Mouse (Mus musculus): ENCODE data around the gene BC049352.
A peak's percentile ranks its signal among the peaks of the same experiment; 100 is the strongest.

Gene BC049352

GRCm38 (mm10) chr9:45251281-45251680, 69.5 kb downstream of the BC049352 start:
- peak in 1 of 2 experiments; percentile 61 for DNase-seq

- DNase-seq = no peak
Measured at GRCm38 (mm10) chr9:45251990-45252389, 70.2 kb downstream of the BC049352 start.

DNA sequence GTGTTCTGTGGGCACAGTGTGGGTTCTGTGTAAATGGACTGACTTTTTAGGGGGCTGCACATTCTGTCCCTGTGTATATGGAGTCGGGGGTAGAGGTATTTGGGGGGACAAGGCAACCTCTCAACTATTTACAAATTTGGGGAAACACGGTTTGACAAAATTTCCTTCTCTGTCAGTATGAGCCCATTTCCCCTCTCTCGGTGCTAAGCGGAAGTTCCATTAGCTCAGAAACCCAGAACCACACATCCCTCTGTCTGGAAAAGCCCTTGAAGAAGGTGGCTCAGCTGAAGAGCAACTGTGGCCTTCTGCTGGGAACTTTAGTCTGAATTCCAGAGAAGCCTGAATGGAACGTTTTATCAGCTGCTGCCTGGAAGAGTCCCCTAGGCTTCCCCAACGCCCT, 70.6 kb downstream of the BC049352 start:
- no peak for DNase-seq

GRCm38 (mm10) chr9:45254021-45254420, 72.2 kb downstream of the BC049352 start:
- DNase-seq = no peak

DNA sequence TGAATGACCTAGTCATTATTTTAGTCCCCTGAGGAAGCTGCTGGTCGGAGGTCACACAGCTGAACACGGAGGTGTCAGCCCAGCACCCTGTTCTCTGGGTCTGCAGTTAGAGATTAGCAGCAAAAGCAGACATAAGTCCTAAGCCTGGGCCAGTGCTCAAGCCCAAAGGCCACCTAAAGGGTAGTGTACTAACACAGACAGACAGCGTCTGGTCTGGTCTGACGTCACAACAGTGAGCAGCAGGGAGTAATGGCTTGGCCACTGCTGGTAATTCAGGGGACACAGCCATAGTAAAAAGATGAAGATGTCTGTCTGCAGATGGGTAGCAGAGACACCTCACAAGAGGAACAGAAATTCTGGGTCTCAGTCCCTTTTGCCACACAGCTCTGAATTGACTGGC, 72.8 kb downstream of the BC049352 start:
- no peak for DNase-seq

DNA sequence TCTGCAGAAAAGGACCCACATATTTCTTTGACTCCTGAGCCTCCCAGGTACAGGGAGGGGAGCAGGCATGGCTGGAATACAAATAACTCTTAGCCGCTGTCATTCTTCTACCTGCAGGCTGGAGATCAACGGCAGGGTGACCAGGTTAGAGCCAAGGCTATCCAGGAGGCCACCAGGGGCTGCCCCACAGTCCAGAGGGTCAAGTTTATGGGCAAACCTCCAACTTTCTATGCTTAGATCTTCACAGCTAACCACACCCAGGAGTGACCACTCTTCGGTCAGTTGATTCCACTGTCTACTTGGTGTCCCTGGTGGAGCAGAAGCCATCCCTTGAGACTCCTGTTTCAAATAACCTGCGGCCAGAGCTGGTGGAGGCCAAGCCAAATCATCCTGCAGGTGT, 73.6 kb downstream of the BC049352 start:
- DNase-seq = no peak

DNA sequence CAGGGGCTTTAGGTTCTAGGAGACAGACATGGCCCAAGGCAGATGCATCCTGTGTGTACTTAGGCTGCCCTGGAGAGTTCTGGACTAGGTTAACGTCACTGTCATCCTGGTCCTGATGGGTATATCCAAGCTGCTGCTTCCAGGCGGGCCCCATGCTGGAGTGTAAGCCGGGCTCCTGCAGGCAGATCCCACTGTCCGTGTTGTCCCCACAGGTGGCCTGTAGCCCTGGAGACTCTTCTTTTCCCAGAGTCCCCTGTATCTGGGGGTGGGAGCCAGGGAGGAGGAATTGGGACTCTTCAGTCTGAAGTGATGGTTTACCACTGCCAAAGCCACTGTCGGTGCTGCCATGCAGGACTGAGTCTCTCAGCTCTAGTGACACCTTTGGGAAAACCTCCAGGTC, 74.2 kb downstream of the BC049352 start:
- DNase-seq = no peak

GRCm38 (mm10) chr9:45259065-45259464, 77.3 kb downstream of the BC049352 start:
- DNase-seq = no peak

DNA sequence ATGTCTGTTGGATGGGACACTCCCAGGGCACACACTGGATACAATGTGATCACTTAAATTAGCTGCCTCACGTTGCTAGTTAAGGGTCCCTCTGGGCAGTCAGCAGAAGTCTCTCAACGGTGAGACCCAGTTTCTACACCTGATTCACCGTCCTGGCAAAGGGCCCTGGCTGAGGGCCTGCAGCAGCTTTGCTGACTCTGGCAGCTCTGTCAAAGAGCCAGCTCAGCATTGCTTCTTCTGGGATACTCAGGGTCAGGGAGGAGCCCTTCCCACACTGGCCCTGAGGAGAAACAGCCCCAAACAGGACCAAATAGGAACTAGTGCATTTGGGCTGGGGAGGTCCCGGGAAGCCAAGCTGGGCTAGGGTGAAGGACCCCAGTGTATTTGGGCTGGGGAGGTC, 79.7 kb downstream of the BC049352 start:
- no peak for DNase-seq

DNA sequence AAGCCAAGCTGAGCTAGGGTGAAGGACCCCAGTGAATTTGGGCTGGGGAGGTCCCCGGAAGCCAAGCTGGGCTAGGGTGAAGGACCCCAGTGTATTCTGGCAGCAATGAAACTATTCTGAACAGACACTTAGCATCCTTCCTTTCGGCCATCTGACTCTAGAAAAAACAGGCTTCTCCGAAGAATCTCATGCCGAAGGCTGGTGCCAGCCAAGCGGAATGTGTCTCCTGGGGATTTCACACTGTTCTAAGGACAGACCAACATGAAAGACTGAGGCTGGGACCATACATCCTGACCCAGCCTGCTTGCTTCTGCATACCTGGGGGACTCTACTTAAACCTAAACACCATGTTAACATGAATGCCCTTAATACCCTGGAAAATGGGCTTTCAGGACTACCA, 80.1 kb downstream of the BC049352 start:
- no peak for DNase-seq

DNA sequence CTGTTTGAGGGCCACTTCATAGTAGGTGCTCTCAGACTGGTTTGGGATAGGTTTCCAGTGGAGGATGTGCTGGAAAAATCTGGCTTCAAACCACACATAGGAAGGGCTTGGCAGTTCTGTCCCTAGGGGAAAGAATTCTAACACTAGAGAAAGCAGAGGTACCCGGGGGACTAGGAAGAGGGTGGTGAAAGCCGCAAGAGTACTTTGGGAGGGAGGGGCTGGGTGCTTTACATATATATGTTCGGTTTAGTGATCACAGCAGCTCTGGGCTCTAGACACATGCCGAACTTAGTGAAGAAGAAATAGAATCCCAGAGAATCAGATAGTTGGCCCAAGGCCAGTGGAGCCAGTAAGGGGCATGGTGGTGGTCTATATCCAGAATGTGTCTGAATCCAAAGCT, 85.3 kb downstream of the BC049352 start:
- no peak for DNase-seq

DNA sequence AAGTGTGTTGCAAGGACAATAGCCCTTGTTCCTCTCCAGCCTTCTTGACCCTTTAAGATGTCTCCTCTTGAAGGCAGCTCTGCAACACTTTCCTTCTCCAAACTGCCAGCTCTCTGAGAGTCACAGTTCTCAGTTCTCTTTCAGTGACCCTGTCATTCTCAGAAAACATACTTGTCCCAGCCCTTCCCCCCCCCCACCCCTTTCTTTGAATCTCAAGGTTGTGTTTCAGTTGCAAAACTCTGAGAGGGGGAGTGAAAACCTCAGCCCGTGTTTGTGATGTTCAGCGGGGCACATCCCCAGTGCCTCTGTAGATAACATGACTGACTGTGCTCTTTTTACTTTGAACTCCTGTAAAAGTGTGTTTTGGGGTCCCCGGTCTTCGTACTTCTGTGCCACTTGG, 86.3 kb downstream of the BC049352 start:
- DNase-seq = peak in 1 of 2 experiments; percentile 32

GRCm38 (mm10) chr9:45268597-45269325, 87.0 kb downstream of the BC049352 start, which contains the start of gene Il10ra:
TSS of gene Il10ra (minus strand) at chr9:45269149.
- DNase-seq = peak; percentile 61 to 66

DNA sequence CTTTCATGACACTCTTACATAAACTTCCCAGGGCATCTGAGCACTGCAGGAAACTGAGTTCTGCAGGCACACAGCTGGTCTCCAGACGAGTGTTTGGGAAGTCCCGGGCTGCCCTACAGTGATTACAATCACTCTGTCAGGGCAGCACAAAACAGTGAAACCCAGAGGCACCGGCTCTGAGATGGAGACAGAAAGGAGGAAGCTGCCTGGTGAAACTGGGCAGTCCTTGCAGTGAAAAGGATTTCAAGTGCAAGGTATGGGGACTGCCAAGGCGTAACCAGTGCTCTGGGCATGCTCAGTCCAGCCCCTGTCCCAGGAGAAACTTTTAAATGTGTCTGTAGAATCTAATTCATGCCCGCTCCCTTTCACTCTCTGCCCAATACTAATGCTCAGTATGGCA, 90.4 kb downstream of the BC049352 start:
- DNase-seq = no peak

- no peak for DNase-seq
Measured at GRCm38 (mm10) chr9:45274218-45274617, 92.4 kb downstream of the BC049352 start.

- DNase-seq = no peak
Measured at GRCm38 (mm10) chr9:45274635-45275034, 92.8 kb downstream of the BC049352 start.

GRCm38 (mm10) chr9:45280059-45280458, 98.3 kb downstream of the BC049352 start:
- no peak for DNase-seq

- no peak for DNase-seq
Measured at GRCm38 (mm10) chr9:45280891-45281290, 99.1 kb downstream of the BC049352 start.

DNA sequence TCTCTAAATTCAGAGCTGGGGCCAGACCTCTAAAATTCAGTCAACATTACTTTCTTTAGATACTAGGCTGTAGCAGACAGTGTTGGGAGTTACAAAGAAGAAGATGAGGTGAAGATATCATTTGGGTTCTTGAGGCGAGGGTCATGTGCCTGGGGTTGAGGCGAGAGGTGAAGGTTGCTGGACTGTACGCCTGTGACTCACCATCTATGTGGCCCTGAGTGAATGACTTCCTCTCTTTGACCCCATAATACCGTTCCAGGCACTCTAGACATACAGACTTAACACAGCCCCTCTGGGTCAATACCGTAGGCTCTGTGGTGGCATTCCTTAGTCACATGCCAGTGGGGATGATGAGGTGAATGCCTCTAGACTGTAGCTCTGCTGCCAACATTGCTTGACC, 100.7 kb downstream of the BC049352 start:
- DNase-seq = no peak

DNA sequence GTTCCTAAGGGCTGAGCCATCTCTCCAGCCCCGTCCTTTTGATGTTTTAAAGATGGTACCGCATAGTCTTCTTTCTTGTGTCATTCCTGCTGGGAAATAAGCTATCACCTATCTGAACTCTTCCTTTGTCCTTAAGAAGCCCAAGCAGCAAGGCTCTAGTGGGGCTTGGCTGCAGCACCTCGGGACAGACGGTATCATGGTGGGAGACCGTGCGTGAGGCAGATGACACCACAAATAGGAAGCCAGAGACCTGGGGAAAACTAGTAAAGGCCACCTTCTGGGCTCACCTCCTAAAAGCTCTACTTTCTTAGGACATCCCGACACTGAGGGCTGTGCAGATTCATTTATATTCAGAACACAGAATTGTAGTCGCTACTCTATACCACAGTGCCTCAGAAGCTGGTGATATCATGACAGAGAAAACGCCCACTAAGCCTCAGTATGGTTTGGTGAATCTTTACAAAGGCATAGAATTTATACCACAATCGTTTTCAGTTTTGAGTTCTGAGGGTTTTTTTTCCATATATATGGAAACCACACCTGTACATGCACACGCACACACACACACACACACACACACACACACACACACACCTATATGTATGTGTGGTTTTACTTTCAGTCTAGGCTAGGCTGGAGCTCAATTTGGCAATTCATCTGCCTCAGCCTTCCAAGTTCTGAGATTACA, 109.8 kb downstream of the BC049352 start:
- no peak for DNase-seq

DNA sequence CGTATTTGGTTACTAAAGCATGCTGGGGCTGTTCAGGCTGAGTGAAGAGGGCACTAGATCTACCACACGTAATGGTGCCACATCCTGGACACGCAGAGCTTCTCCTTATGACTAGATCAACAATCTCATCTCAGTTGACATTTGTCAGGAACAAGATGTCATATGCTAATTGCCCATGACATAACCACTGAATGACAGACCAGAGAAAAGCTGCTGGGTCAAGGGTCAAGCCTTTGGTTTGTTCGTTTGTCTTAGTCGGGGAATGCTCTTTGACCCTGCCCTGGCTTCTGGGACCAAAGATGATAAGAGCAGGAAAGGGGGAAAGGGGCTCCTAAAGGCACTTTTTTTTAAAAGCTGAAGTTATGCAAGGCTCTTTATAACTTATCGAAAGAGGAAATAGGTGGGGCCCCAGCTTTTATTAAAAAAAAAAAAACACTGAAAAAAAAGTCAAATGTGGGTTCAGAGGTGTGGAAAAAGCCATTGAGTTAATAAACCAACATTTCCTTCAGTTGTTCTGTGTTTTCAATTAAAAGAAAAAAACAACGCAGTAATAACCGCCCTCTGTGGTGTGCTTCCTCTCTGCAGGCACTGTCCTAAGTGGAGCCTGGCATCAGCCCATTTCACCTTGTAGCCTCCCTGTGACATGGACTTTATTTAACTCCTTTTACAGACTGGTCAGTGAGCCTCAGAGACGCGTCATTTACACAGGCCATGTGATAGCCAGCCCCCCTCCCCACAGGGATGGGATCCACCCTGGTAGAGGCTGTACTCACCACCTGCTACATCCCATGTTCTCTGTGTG, 112.6 kb downstream of the BC049352 start:
- no peak for DNase-seq

GRCm38 (mm10) chr9:45299231-45300006, 117.6 kb downstream of the BC049352 start:
- DNase-seq = peak; percentile 22 to 41
